Mouse (Mus musculus): Measurements from ENCODE around the gene Cela3b.

GRCm38 (mm10) chr4:137436979-137437669 lies 6.8 kb upstream of the Cela3b start:
- TF ChIP-seq POLR2A (IDR thresholded peaks at IDR 0.05; ENCODE audit: insufficient read depth, low read depth, low read length), result no peak
- TF ChIP-seq CTCF (IDR thresholded peaks at IDR 0.05), result no peak

All from heart, adult 2 months (tissue).